Mouse (Mus musculus) liver, embryonic 14.5 days (tissue): ENCODE data around the gene Psmd3. TPM values are rescaled to one million over a fixed set of nuclear protein-coding genes. Genes with fewer than 3 reads are reported as not detected.

ENCODE experiments used
- ATAC-seq: fragments of 200-750 bp; cut with Nextera tagmentation; 2 replicates; pipeline ENCODE4 v1.8.0; 2017; ENCODE audit warnings: moderate number of reproducible peaks, mild to moderate bottlenecking, moderate library complexity; ENCODE audit not compliant: insufficient read depth
- DNase-seq, 3 experiments: peaks; one replicate each; pipeline ENCODE4 v3.0.0-alpha.2; 2012 to 2013; ENCODE audit warnings: low read depth in 3 of 3, low spot score in 3 of 3
- H3K27ac ChIP-seq: fragments of 300-500 bp; sonication (generic); 2 replicates; pipeline ENCODE4 v1.5.1; 2014; ENCODE audit warnings: moderate library complexity, mild to moderate bottlenecking, control low read depth, inconsistent platforms
- H3K27me3 ChIP-seq: fragments of 300-500 bp; sonication (generic); 2 replicates; pipeline ENCODE4 v1.6.1; 2014; ENCODE audit warnings: mild to moderate bottlenecking, low read length, moderate library complexity; ENCODE audit not compliant: control insufficient read depth, insufficient read depth
- H3K36me3 ChIP-seq: fragments of 300-500 bp; sonication (generic); replicated peaks from 2 replicates; pipeline ENCODE4 v1.6.1; 2014; ENCODE audit warnings: low read depth; ENCODE audit not compliant: control insufficient read depth, insufficient read depth
- H3K4me1 ChIP-seq, 2 experiments: fragments of 200-500 bp in 1 of 2; fragments of 300-500 bp in 1 of 2; sonication (generic) in 1 of 2; replicated peaks; 2 replicates each; pipeline ENCODE4 v1.6.1; 2012 to 2014; ENCODE audit warnings: antibody characterized with exemption in 1 of 2, inconsistent platforms in 1 of 2, low read length in 1 of 2; ENCODE audit not compliant: control insufficient read depth in 2 of 2, insufficient read depth in 2 of 2
- H3K4me2 ChIP-seq: fragments of 300-500 bp; sonication (generic); 2 replicates; pipeline ENCODE4 v1.6.1; 2014; ENCODE audit warnings: low read depth, mild to moderate bottlenecking, control low read depth, moderate library complexity
- H3K4me3 ChIP-seq, 2 experiments: fragments of 200-500 bp in 1 of 2; fragments of 300-500 bp in 1 of 2; sonication (generic) in 1 of 2; 2 replicates each; pipeline ENCODE4 v1.5.1; 2012 to 2014; ENCODE audit warnings: low read depth in 2 of 2, low read length in 2 of 2, mild to moderate bottlenecking in 2 of 2, control low read depth in 1 of 2, inconsistent platforms in 1 of 2, moderate library complexity in 1 of 2; ENCODE audit not compliant: insufficient read depth in 1 of 2
- H3K9ac ChIP-seq: fragments of 300-500 bp; sonication (generic); replicated peaks from 2 replicates; pipeline ENCODE4 v1.6.1; 2014; ENCODE audit warnings: mild to moderate bottlenecking, control low read depth, moderate library complexity
- H3K9me3 ChIP-seq: fragments of 300-500 bp; sonication (generic); 2 replicates; pipeline ENCODE4 v1.6.1; 2016; ENCODE audit warnings: low read length, mixed read lengths; ENCODE audit not compliant: control insufficient read depth
- CTCF ChIP-seq: IDR thresholded peaks from 2 replicates; pipeline ENCODE4 v1.5.1; 2016; ENCODE audit warnings: antibody characterized with exemption, low read depth, control low read depth
- EP300 ChIP-seq: IDR thresholded peaks from 2 replicates; pipeline ENCODE4 v1.6.1; 2016; ENCODE audit warnings: antibody characterized with exemption, low read depth
- WGBS: fragments of 180-500 bp; shearing (Covaris S2); extraction: QIAGEN DNeasy Blood & Tissue Kit; methylation state at CpG from one replicate; pipeline ENCODE4 v1.1.7; 2014; ENCODE audit not compliant: insufficient replicate concordance; 5-methylcytosine and 5-hydroxymethylcytosine counted together
- polyA plus RNA-seq, 2 experiments: library from polyadenylated mRNA; depleted of rRNA in 1 of 2; stranded (reverse) in 1 of 2; unstranded in 1 of 2; fragments of >200 nt; fragmentation: Nextera tagmentation in 1 of 2; extraction: Ambion mirVana in 1 of 2; gene quantifications; 2 replicates each; pipeline versions ENCODE4 v1.2.1 to v1.2.3; 2012 to 2014

Gene Psmd3
- polyA plus RNA-seq, 2 experiments = 55.3 to 75.7 TPM

GRCm38 (mm10) chr11:98713703-98714102 lies 31.3 kb downstream of the Psmd3 start:
- TF ChIP-seq CTCF (no peak), EP300 (no peak)
- ATAC-seq (no peak), DNase-seq (no peak)
- Histone ChIP-seq H3K9me3 (no peaks in the 10 kb centered on the region), H3K4me1 (peaks cover 0 to 6% of the 10 kb centered on the region in 2 experiments; a peak in 3 of 4 replicates), H3K27me3 (no peaks in the 10 kb centered on the region), H3K4me3 (no peak overlapping the region), H3K9ac (no peak overlapping the region), H3K4me2 (no peak overlapping the region), H3K36me3 (peaks cover 27% of the 10 kb centered on the region), H3K27ac (no peak overlapping the region)
- WGBS = 72% methylated on average over 12 of the region's 12 CpGs

- TF ChIP-seq CTCF = no peak
- no peak for TF ChIP-seq EP300
- Histone ChIP-seq H3K36me3 (peaks cover 20% of the 10 kb centered on the region), H3K9me3 (no peaks in the 10 kb centered on the region), H3K27ac (no peak overlapping the region), H3K9ac (no peak overlapping the region), H3K4me2 (no peak overlapping the region), H3K4me3 (no peak overlapping the region), H3K27me3 (no peaks in the 10 kb centered on the region), H3K4me1 (0 out of 4 replicates have a peak, but pooled peaks cover 0 to 3% of the 10 kb centered on the region in 2 experiments)
- ATAC-seq (no peak), DNase-seq (no peak)
- 84% methylated on average over 9 of the region's 9 CpGs for WGBS
Measured at GRCm38 (mm10) chr11:98715946-98716345, 33.6 kb downstream of the Psmd3 start.

- Histone ChIP-seq H3K27me3 (no peaks in the 10 kb centered on the region), H3K9ac (no peak overlapping the region), H3K4me2 (no peak overlapping the region), H3K4me3 (no peak overlapping the region), H3K36me3 (peaks cover 14% of the 10 kb centered on the region), H3K4me1 (0 out of 4 replicates have a peak, but pooled peaks cover 0 to 1% of the 10 kb centered on the region in 2 experiments), H3K27ac (no peak overlapping the region), H3K9me3 (no peaks in the 10 kb centered on the region)
- TF ChIP-seq CTCF = peak; percentile 86
- TF ChIP-seq EP300 = no peak
- ATAC-seq (no peak), DNase-seq (no peak)
- 29% methylated on average over 13 of the region's 13 CpGs for WGBS
Measured at GRCm38 (mm10) chr11:98717904-98718303, 35.5 kb downstream of the Psmd3 start.

DNA sequence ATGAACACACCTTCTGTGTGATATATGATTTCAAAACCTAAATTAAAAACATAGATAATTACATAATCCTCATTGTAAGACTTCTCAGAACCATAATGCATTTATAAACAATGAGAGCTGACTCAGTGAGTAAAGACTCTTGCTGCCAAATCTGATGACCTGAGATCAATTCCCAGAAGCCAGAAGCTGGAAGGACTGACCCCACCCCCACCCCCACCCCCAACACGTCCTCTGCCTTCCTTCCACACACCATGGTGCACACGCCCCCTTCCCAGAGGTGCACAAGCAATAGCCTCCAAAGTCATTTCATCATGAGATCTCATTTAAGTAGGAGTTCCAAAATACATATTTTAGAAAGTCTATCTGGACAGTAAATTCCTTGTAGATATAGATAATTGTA lies 38.4 kb downstream of the Psmd3 start:
- 68% methylated on average over 2 of the region's 2 CpGs for WGBS
- no peak overlapping the region for H3K27ac ChIP-seq
- TF ChIP-seq CTCF = no peak
- no peak for TF ChIP-seq EP300
- H3K4me3 ChIP-seq = no peak overlapping the region
- H3K9me3 ChIP-seq = no peaks in the 10 kb centered on the region
- H3K27me3 ChIP-seq = no peaks in the 10 kb centered on the region
- H3K4me2 ChIP-seq = no peak overlapping the region
- peaks cover 8% of the 10 kb centered on the region for H3K36me3 ChIP-seq
- 0 out of 4 replicates have a peak, but pooled peaks cover 0 to 1% of the 10 kb centered on the region in 2 experiments for H3K4me1 ChIP-seq
- no peak overlapping the region for H3K9ac ChIP-seq
- DNase-seq (no peak), ATAC-seq (no peak)

- ATAC-seq (no peak), DNase-seq (no peak)
- Histone ChIP-seq H3K4me3 (no peak overlapping the region), H3K27me3 (no peaks in the 10 kb centered on the region), H3K27ac (no peak overlapping the region), H3K4me2 (no peak overlapping the region), H3K4me1 (0 out of 4 replicates have a peak, but pooled peaks cover 0 to 4% of the 10 kb centered on the region in 2 experiments), H3K36me3 (peaks cover 6% of the 10 kb centered on the region), H3K9ac (no peak overlapping the region), H3K9me3 (no peaks in the 10 kb centered on the region)
- TF ChIP-seq EP300 (no peak), CTCF (peak; percentile 19)
- 67% methylated on average over 24 of the region's 24 CpGs for WGBS
Measured at GRCm38 (mm10) chr11:98721458-98722226, 39.3 kb downstream of the Psmd3 start.
